Comparison of ENCODE assay signal across 8 mouse cellular contexts in genomic region chr10:58254635-58255175, GRCm38 (mm10). TPM values are rescaled to one million over a fixed set of nuclear protein-coding genes. Genes with fewer than 3 reads are reported as not detected.
DNase-seq lines count a peak whose midpoint lies in the region; ATAC-seq lines count a peak whose summit lies in the region.

No protein-coding gene starts in this region.

- no peak overlapping the region for H3K27ac ChIP-seq in lung, embryonic 15.5 days
- H3K27ac ChIP-seq in hindbrain, embryonic 13.5 days: 0 out of 2 replicates have a peak overlapping the region, but pooled peaks have one; percentile 12
- H3K27ac ChIP-seq in midbrain, embryonic 11.5 days (ENCODE audit: low read depth, low read length): no peak overlapping the region

- no peaks in the 10 kb centered on the region for H3K27me3 ChIP-seq in lung, embryonic 15.5 days
- no peaks in the 10 kb centered on the region for H3K27me3 ChIP-seq in hindbrain, embryonic 13.5 days
- H3K27me3 ChIP-seq in midbrain, embryonic 11.5 days (ENCODE audit: control insufficient read depth, insufficient read depth, low read length): no peaks in the 10 kb centered on the region

- DNase-seq in adrenal gland, adult (ENCODE audit: inconsistent age in 2 of 2, low spot score in 1 of 2): peak; percentile 39 to 74
- DNase-seq in adrenal gland, postnatal 25 days: no peak
- no peak for DNase-seq in lung, postnatal 10 days
- DNase-seq in midbrain, embryonic 11.5 days (ENCODE audit: low spot score, missing footprints): no peak
- DNase-seq in adipocyte (ENCODE audit: low spot score): no peak
- no peak for DNase-seq in urinary bladder, postnatal 10 days (ENCODE audit: low spot score)

- peaks cover 9% of the 10 kb centered on the region; the same call in 1 of the 2 replicates for H3K4me1 ChIP-seq in lung, embryonic 15.5 days
- H3K4me1 ChIP-seq in hindbrain, embryonic 13.5 days (replicated peaks): peaks cover 17% of the 10 kb centered on the region
- peaks cover 9% of the 10 kb centered on the region; the same call in 1 of the 2 replicates for H3K4me1 ChIP-seq in midbrain, embryonic 11.5 days (ENCODE audit: control insufficient read depth, insufficient read depth, low read length)

- peak overlapping the region; percentile 65; the same call in 1 of the 2 replicates for H3K9ac ChIP-seq in lung, embryonic 15.5 days
- H3K9ac ChIP-seq in hindbrain, embryonic 13.5 days: peak overlapping the region; percentile 85
- H3K9ac ChIP-seq in midbrain, embryonic 11.5 days (ENCODE audit: low read length): peak overlapping the region; percentile 31; the same call in 1 of the 2 replicates

- peak overlapping the region; percentile 73 for H3K4me3 ChIP-seq in lung, embryonic 15.5 days
- peak overlapping the region; percentile 87 for H3K4me3 ChIP-seq in hindbrain, embryonic 13.5 days
- H3K4me3 ChIP-seq in midbrain, embryonic 11.5 days (ENCODE audit: low read depth, low read length): peak overlapping the region; percentile 80

- 23% methylated on average over 6 of the region's 6 CpGs for WGBS in lung, embryonic 15.5 days
- 36% methylated on average over 6 of the region's 6 CpGs for WGBS in hindbrain, embryonic 13.5 days
- 39% methylated on average over 6 of the region's 6 CpGs for WGBS in midbrain, embryonic 11.5 days

- H3K4me2 ChIP-seq in lung, embryonic 15.5 days: peak overlapping the region; percentile 55
- H3K4me2 ChIP-seq in hindbrain, embryonic 13.5 days: peak overlapping the region; percentile 60
- H3K4me2 ChIP-seq in midbrain, embryonic 11.5 days: peak overlapping the region; percentile 63

- ATAC-seq in lung, embryonic 15.5 days (ENCODE audit: borderline replicate concordance, extremely low read depth, low FRiP score, low TSS enrichment): peak; percentile 13; the same call in 1 of the 2 replicates
- peak; percentile 52 for ATAC-seq in hindbrain, embryonic 13.5 days (ENCODE audit: low FRiP score)
- peak; percentile 57 for ATAC-seq in midbrain, embryonic 11.5 days (ENCODE audit: low FRiP score)

- H3K36me3 ChIP-seq in lung, embryonic 15.5 days: peaks cover 9% of the 10 kb centered on the region
- peaks cover 15% of the 10 kb centered on the region for H3K36me3 ChIP-seq in hindbrain, embryonic 13.5 days
- no peaks in the 10 kb centered on the region for H3K36me3 ChIP-seq in midbrain, embryonic 11.5 days (ENCODE audit: control insufficient read depth, insufficient read depth, low read length)

- H3K9me3 ChIP-seq in lung, embryonic 15.5 days: no peaks in the 10 kb centered on the region
- H3K9me3 ChIP-seq in hindbrain, embryonic 13.5 days: no peaks in the 10 kb centered on the region
- no peaks in the 10 kb centered on the region for H3K9me3 ChIP-seq in midbrain, embryonic 11.5 days (ENCODE audit: control insufficient read depth, low read length)

RNA-seq across cellular contexts. Expression of gene Gcc2, which starts 0.6 kb away (rescaled TPM):
- total RNA-seq in adrenal gland, postnatal 25 days (2021): 26.8 and 65.0 TPM in 2 replicates
- 88.6 and 89.3 TPM in 2 replicates for polyA plus RNA-seq in lung, embryonic 15.5 days (2015; fragmentation: Nextera tagmentation; extraction: Ambion mirVana)
- 88.4 and 99.6 TPM in 2 replicates for polyA plus RNA-seq in hindbrain, embryonic 13.5 days (2015; fragmentation: Nextera tagmentation; extraction: Ambion mirVana)
- polyA plus RNA-seq in midbrain, embryonic 11.5 days (2014; fragmentation: Nextera tagmentation; extraction: Ambion mirVana): 46.5 and 51.9 TPM in 2 replicates

RNA-seq across cellular contexts. Expression of gene Gm4981, which starts 18.2 kb away (rescaled TPM):
- not detected in 2 replicates for total RNA-seq in adrenal gland, postnatal 25 days (2021)
- polyA plus RNA-seq in lung, embryonic 15.5 days (2015; fragmentation: Nextera tagmentation; extraction: Ambion mirVana): not detected in 2 replicates
- not detected in 2 replicates for polyA plus RNA-seq in hindbrain, embryonic 13.5 days (2015; fragmentation: Nextera tagmentation; extraction: Ambion mirVana)
- polyA plus RNA-seq in midbrain, embryonic 11.5 days (2014; fragmentation: Nextera tagmentation; extraction: Ambion mirVana): not detected in 2 replicates

RNA-seq across cellular contexts. Expression of gene Duxf3, which starts 22.2 kb away (rescaled TPM):
- total RNA-seq in adrenal gland, postnatal 25 days (2021): not detected in 2 replicates
- polyA plus RNA-seq in lung, embryonic 15.5 days (2015; fragmentation: Nextera tagmentation; extraction: Ambion mirVana): not detected in 2 replicates
- not detected in 2 replicates for polyA plus RNA-seq in hindbrain, embryonic 13.5 days (2015; fragmentation: Nextera tagmentation; extraction: Ambion mirVana)
- polyA plus RNA-seq in midbrain, embryonic 11.5 days (2014; fragmentation: Nextera tagmentation; extraction: Ambion mirVana): not detected in 2 replicates

RNA-seq across cellular contexts. Expression of gene AW822073, which starts 30.0 kb away (rescaled TPM):
- total RNA-seq in adrenal gland, postnatal 25 days (2021): not detected in 2 replicates
- not detected in 2 replicates for polyA plus RNA-seq in lung, embryonic 15.5 days (2015; fragmentation: Nextera tagmentation; extraction: Ambion mirVana)
- not detected in 2 replicates for polyA plus RNA-seq in hindbrain, embryonic 13.5 days (2015; fragmentation: Nextera tagmentation; extraction: Ambion mirVana)
- polyA plus RNA-seq in midbrain, embryonic 11.5 days (2014; fragmentation: Nextera tagmentation; extraction: Ambion mirVana): not detected in 2 replicates

Comparison
In these comparisons a context has a peak if more than half of its experiments do, and no peak if none do; other contexts are left out.
1. DNase-seq: peak in adrenal gland, adult (2 of 2); none in adrenal gland, postnatal 25 days (single experiment), lung, postnatal 10 days (single experiment), midbrain, embryonic 11.5 days (single experiment), adipocyte (single experiment) and urinary bladder, postnatal 10 days (single experiment).
2. H3K9ac ChIP-seq: peak in every context shown above with its lines; median percentile 85 in hindbrain, embryonic 13.5 days; 65 in lung, embryonic 15.5 days; 31 in midbrain, embryonic 11.5 days.
3. Peak in every context shown above with its lines, with median percentiles within 50 percentile points of each other: ATAC-seq, H3K4me2 ChIP-seq and H3K4me3 ChIP-seq.